Mouse (Mus musculus): Measurements from ENCODE around the gene Psmd14.

GRCm38 (mm10) chr2:61750702-61751101 is 39.2 kb downstream of the Psmd14 start:
- no peak for TF ChIP-seq CTCF (IDR thresholded peaks at IDR 0.05; ENCODE audit: low read depth)
- no peak for TF ChIP-seq EP300 (optimal IDR thresholded peaks at IDR 0.05)

Measured in stomach, postnatal 0 days (tissue).